Mouse (Mus musculus) cerebellum, adult 2 months (tissue): ENCODE results near the gene Tmbim1. TPM values are rescaled to one million over a fixed set of nuclear protein-coding genes. Genes with fewer than 3 reads are reported as not detected.
A peak's percentile ranks its signal among the peaks of the same experiment; 100 is the strongest.

Experiments used
- DNase-seq, 2 experiments: peaks; one replicate each; pipeline ENCODE4 v3.0.0; 2021
- H3K27ac ChIP-seq: fragments of 200-500 bp; 2 replicates; pipeline ENCODE4 v1.5.1; 2012; ENCODE audit warnings: low read length, control low read depth, inconsistent platforms; ENCODE audit not compliant: insufficient read depth
- H3K27me3 ChIP-seq: fragments of 200-500 bp; 2 replicates; pipeline ENCODE4 v1.6.1; 2012; ENCODE audit warnings: inconsistent platforms, mild to moderate bottlenecking, low read length, moderate library complexity; ENCODE audit not compliant: control insufficient read depth, insufficient read depth
- H3K4me1 ChIP-seq: fragments of 200-500 bp; 2 replicates; pipeline ENCODE4 v1.6.1; 2011; ENCODE audit warnings: low read length; ENCODE audit not compliant: control insufficient read depth, insufficient read depth
- H3K4me3 ChIP-seq: fragments of 200-500 bp; replicated peaks from 2 replicates; pipeline ENCODE3; 2011; ENCODE audit warnings: mild to moderate bottlenecking, low read depth, low read length, control low read depth; ENCODE audit not compliant: insufficient read depth
- CTCF ChIP-seq: fragments of 200-500 bp; IDR thresholded peaks from 2 replicates; pipeline ENCODE4 v1.5.1; 2011; ENCODE audit warnings: low read depth, mild to moderate bottlenecking, control low read depth, low read length, moderate library complexity, borderline replicate concordance; ENCODE audit not compliant: insufficient read depth
- POLR2A ChIP-seq: fragments of 200-500 bp; IDR thresholded peaks from 2 replicates; pipeline ENCODE4 v1.6.1; 2011; ENCODE audit warnings: low read length, control low read depth, borderline replicate concordance; ENCODE audit not compliant: insufficient read depth
- WGBS: fragments of 180-500 bp; shearing (Covaris S2); methylation state at CpG from one replicate; pipeline ENCODE4 v1.1.7; 2018; 5-methylcytosine and 5-hydroxymethylcytosine counted together
- polyA plus RNA-seq: library from polyadenylated mRNA; depleted of rRNA; stranded (reverse); fragments of >200 nt; gene quantifications from 2 replicates; pipeline ENCODE4 v1.2.3, GENCODE M21; 2012; rRNA removed

The Tmbim1 gene
- 56.1 and 58.2 TPM in 2 replicates for polyA plus RNA-seq

- TF ChIP-seq POLR2A = no peak
- no peak for TF ChIP-seq CTCF
- no peak within 1 kb of the TSS; the same call in 1 of the 2 replicates for H3K27ac ChIP-seq
- peak within 1 kb of the TSS; percentile 60 for H3K4me3 ChIP-seq
- peaks cover 4% of the 10 kb centered on the region; the same call in 1 of the 2 replicates for H3K4me1 ChIP-seq
- H3K27me3 ChIP-seq = no peaks in the 10 kb centered on the region
- WGBS = 93% methylated on average over 2 of the region's 2 CpGs
- DNase-seq = no peak
Measured at GRCm38 (mm10) chr1:74305522-74305921, at the start of gene Tmbim1. Tmbim1 (minus strand) TSS chr1:74305622.

- Histone ChIP-seq H3K27ac (no peak overlapping the region), H3K4me1 (no peaks in the 10 kb centered on the region), H3K4me3 (no peak overlapping the region), H3K27me3 (no peaks in the 10 kb centered on the region)
- no peak for DNase-seq
- WGBS = 94% methylated on average over 9 of the region's 9 CpGs
- no peak for TF ChIP-seq CTCF
- no peak for TF ChIP-seq POLR2A
Measured at GRCm38 (mm10) chr1:74353453-74354229, 48.2 kb upstream of the Tmbim1 start.

- DNase-seq = no peak
- 61% methylated on average over 5 of the region's 5 CpGs for WGBS
- no peak for TF ChIP-seq POLR2A
- TF ChIP-seq CTCF = no peak
- Histone ChIP-seq H3K27me3 (no peaks in the 10 kb centered on the region), H3K4me1 (no peaks in the 10 kb centered on the region), H3K4me3 (no peak overlapping the region), H3K27ac (no peak overlapping the region)
Measured at GRCm38 (mm10) chr1:74352532-74353096, 47.2 kb upstream of the Tmbim1 start.

- H3K4me3 ChIP-seq = no peak overlapping the region
- no peak for TF ChIP-seq POLR2A
- no peak for TF ChIP-seq CTCF
- no peaks in the 10 kb centered on the region for H3K4me1 ChIP-seq
- no peak overlapping the region for H3K27ac ChIP-seq
- WGBS = 93% methylated on average over 13 of the region's 13 CpGs
- DNase-seq = no peak
- H3K27me3 ChIP-seq = no peaks in the 10 kb centered on the region
Measured at GRCm38 (mm10) chr1:74351185-74351769, 45.9 kb upstream of the Tmbim1 start.

GRCm38 (mm10) chr1:74344163-74344916 is 38.9 kb upstream of the Tmbim1 start:
- 88% methylated on average over 11 of the region's 11 CpGs for WGBS
- no peak for DNase-seq
- Histone ChIP-seq H3K27ac (no peak overlapping the region), H3K27me3 (no peaks in the 10 kb centered on the region), H3K4me3 (no peak overlapping the region), H3K4me1 (peaks cover 20% of the 10 kb centered on the region)
- no peak for TF ChIP-seq POLR2A
- TF ChIP-seq CTCF = no peak

GRCm38 (mm10) chr1:74343161-74343560 is 37.7 kb upstream of the Tmbim1 start:
- peaks cover 20% of the 10 kb centered on the region for H3K4me1 ChIP-seq
- no peak for DNase-seq
- H3K27ac ChIP-seq = no peak overlapping the region; the same call in 1 of the 2 replicates
- no peak overlapping the region for H3K4me3 ChIP-seq
- 16% methylated on average over 5 of the region's 5 CpGs for WGBS
- no peak for TF ChIP-seq POLR2A
- TF ChIP-seq CTCF = no peak
- no peaks in the 10 kb centered on the region for H3K27me3 ChIP-seq

GRCm38 (mm10) chr1:74342308-74342707 is 36.9 kb upstream of the Tmbim1 start:
- Histone ChIP-seq H3K4me1 (peaks cover 24% of the 10 kb centered on the region), H3K27ac (no peak overlapping the region), H3K27me3 (no peaks in the 10 kb centered on the region), H3K4me3 (no peak overlapping the region)
- 97% methylated on average over 1 of the region's 1 CpGs for WGBS
- DNase-seq = no peak
- TF ChIP-seq POLR2A = no peak
